Mouse (Mus musculus): ENCODE data around the gene Olfr601. TPM values are rescaled to one million over a fixed set of nuclear protein-coding genes. Genes with fewer than 3 reads are reported as not detected.
"Not testable (repeated sequence)": the region's sequence is repeated elsewhere in the genome, so short reads cannot be mapped to it uniquely, and the experiment has no call there.

Gene Olfr601
- total RNA-seq (2021) (not detected), polyA plus RNA-seq (2012; rRNA removed) (not detected in 2 replicates)
- long read RNA-seq, result 0 reads

GRCm38 (mm10) chr7:103362555-103362954 is at the start of gene Olfr601:
TSS of gene Olfr601 (minus strand) at chr7:103362655.
- no peak for DNase-seq

GRCm38 (mm10) chr7:103406521-103407055 is 44.1 kb upstream of the Olfr601 start:
- not testable (repeated sequence) for DNase-seq

DNA sequence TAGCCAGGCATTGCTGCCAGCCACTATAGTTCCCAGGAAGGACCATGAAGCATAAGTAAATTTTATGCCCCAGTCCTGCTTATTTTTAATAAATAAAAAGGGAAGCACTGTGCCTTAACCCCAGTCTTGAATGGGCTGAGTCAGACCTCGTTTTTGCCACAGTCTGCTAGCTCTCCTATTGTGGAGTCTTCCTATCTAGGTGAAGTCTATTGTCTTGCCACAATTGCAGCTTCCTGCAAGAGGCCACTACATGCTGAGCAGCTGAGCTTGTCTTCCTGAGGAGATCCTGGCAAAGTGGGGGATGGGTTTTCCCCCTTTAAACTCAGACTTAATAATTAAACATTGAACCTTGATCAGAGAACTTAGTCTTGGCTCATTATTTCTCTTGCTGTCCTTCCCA is 36.5 kb upstream of the Olfr601 start:
- no peak for DNase-seq

GRCm38 (mm10) chr7:103397758-103398157 is 35.3 kb upstream of the Olfr601 start:
- no peak for DNase-seq

GRCm38 (mm10) chr7:103386077-103386476 is 23.6 kb upstream of the Olfr601 start, which contains the start of gene Olfr603:
TSS of gene Olfr603 (minus strand) at chr7:103386177.
- DNase-seq, result no peak

DNA sequence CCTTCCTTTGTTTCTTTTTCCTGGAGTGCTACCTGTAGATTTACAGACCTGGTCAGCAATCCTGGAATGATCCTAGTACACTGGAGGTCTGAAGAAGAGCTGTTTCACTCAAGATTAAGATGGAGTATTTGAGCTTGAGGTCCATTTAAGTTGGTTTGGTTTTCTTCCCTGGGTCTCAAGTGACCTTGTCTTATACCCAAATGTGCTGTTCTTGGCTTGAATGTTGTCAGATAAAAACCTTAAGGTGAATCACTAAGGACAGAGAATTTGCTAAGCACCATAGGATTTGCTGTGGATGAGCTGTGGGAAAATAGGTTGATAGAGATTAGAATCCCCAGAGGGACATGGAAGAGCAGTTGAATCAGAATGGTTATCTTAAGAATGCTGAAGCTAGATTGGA is 12.9 kb downstream of the Olfr601 start, which contains the start of gene Olfr600:
Olfr600 (minus strand) TSS at position 101 of the 400 bp plus-strand sequence.
- DNase-seq, result no peak

DNA sequence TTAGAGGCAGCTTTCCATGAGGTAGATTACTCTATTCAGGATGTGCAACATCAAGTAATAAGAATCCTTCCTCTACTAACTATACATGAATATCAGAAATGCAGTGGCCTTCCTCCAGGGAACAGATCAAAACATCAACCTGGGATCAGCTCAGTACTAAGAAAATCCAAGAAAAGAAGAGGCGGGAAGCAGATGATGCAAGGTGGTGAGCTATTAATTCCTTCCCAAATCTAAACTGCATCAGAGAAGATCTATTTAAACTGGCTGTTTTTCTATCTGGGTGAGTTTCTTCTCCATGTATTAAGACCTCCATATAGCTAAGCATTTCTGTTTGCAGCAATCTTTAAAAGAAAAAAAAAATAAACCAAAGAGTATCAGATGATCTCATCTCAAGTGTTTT is 26.8 kb downstream of the Olfr601 start, which contains the start of gene Olfr599:
Olfr599 (plus strand) TSS at position 301 of the 400 bp plus-strand sequence.
- DNase-seq, result no peak

DNA sequence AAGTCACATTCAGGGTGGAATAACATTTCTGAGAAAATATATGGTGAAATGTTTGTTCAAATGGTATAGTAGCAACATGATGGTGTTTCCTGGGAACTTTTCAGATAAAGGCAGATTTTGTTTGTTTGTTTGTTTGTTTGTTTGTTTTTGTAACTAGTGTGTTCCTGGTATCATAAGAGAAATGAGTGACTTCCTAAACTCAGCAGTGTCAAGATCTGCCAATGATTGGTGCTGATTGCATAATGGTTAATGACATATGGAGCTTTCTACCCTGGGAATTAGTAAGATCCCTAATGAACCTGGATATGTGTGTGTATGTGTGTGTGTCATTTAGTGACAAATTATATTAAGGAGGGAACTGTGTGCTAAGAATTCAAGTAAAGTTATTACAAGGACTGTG is 39.2 kb downstream of the Olfr601 start, which contains the start of gene Olfr598:
Olfr598 (plus strand) TSS at position 301 of the 400 bp plus-strand sequence.
- DNase-seq, result no peak

- DNase-seq, result not testable (repeated sequence)
These were observed 46.4 kb downstream of the Olfr601 start, which contains the start of gene Olfr597 for GRCm38 (mm10) chr7:103316015-103316414. TSS of gene Olfr597 (plus strand) at chr7:103316315.

Other genes with a start within 250 kb of the Olfr601 start
- not detected for gene Olfr586, start 237.0 kb downstream of the Olfr601 start, total RNA-seq (2021)
- not detected in 2 replicates for gene Olfr586, start 237.0 kb downstream of the Olfr601 start, polyA plus RNA-seq (2012; rRNA removed)
- gene Olfr588-ps1, start 221.8 kb downstream of the Olfr601 start, total RNA-seq (2021), result not detected
- not detected in 2 replicates for gene Olfr588-ps1, start 221.8 kb downstream of the Olfr601 start, polyA plus RNA-seq (2012; rRNA removed)
- gene Olfr589, start 206.3 kb downstream of the Olfr601 start, total RNA-seq (2021), result not detected
- not detected in 2 replicates for gene Olfr589, start 206.3 kb downstream of the Olfr601 start, polyA plus RNA-seq (2012; rRNA removed)
- not detected for gene Olfr591, start 184.3 kb downstream of the Olfr601 start, total RNA-seq (2021)
- not detected in 2 replicates for gene Olfr591, start 184.3 kb downstream of the Olfr601 start, polyA plus RNA-seq (2012; rRNA removed)
- gene Olfr592, start 177.9 kb downstream of the Olfr601 start, total RNA-seq (2021), result not detected
- not detected in 2 replicates for gene Olfr592, start 177.9 kb downstream of the Olfr601 start, polyA plus RNA-seq (2012; rRNA removed)
- gene Olfr593, start 150.8 kb downstream of the Olfr601 start, total RNA-seq (2021), result not detected
- not detected in 2 replicates for gene Olfr593, start 150.8 kb downstream of the Olfr601 start, polyA plus RNA-seq (2012; rRNA removed)
- not detected for gene Olfr594, start 145.7 kb downstream of the Olfr601 start, total RNA-seq (2021)
- gene Olfr594, start 145.7 kb downstream of the Olfr601 start, polyA plus RNA-seq (2012; rRNA removed), result not detected in 2 replicates
- gene Usp17ld, start 110.2 kb downstream of the Olfr601 start, total RNA-seq (2021), result not detected
- not detected in 2 replicates for gene Usp17ld, start 110.2 kb downstream of the Olfr601 start, polyA plus RNA-seq (2012; rRNA removed)
- gene Olfr596, start 57.0 kb downstream of the Olfr601 start, total RNA-seq (2021), result not detected
- not detected in 2 replicates for gene Olfr596, start 57.0 kb downstream of the Olfr601 start, polyA plus RNA-seq (2012; rRNA removed)
- not detected for gene Olfr597, start 46.3 kb downstream of the Olfr601 start, total RNA-seq (2021)
- not detected in 2 replicates for gene Olfr597, start 46.3 kb downstream of the Olfr601 start, polyA plus RNA-seq (2012; rRNA removed)
- not detected for gene Olfr598, start 39.1 kb downstream of the Olfr601 start, total RNA-seq (2021)
- gene Olfr598, start 39.1 kb downstream of the Olfr601 start, polyA plus RNA-seq (2012; rRNA removed), result not detected in 2 replicates
- not detected for gene Olfr599, start 26.7 kb downstream of the Olfr601 start, total RNA-seq (2021)
- not detected in 2 replicates for gene Olfr599, start 26.7 kb downstream of the Olfr601 start, polyA plus RNA-seq (2012; rRNA removed)
- not detected for gene Olfr600, start 13.0 kb downstream of the Olfr601 start, total RNA-seq (2021)
- gene Olfr600, start 13.0 kb downstream of the Olfr601 start, polyA plus RNA-seq (2012; rRNA removed), result not detected in 2 replicates
- gene Olfr603, start 23.5 kb upstream of the Olfr601 start, total RNA-seq (2021), result not detected
- not detected in 2 replicates for gene Olfr603, start 23.5 kb upstream of the Olfr601 start, polyA plus RNA-seq (2012; rRNA removed)
- gene Usp17lc, start 52.4 kb upstream of the Olfr601 start, total RNA-seq (2021), result not detected
- not detected in 2 replicates for gene Usp17lc, start 52.4 kb upstream of the Olfr601 start, polyA plus RNA-seq (2012; rRNA removed)
- not detected for gene Olfr605, start 82.8 kb upstream of the Olfr601 start, total RNA-seq (2021)
- gene Olfr605, start 82.8 kb upstream of the Olfr601 start, polyA plus RNA-seq (2012; rRNA removed), result not detected in 2 replicates
- not detected for gene Olfr606, start 86.4 kb upstream of the Olfr601 start, total RNA-seq (2021)
- gene Olfr606, start 86.4 kb upstream of the Olfr601 start, polyA plus RNA-seq (2012; rRNA removed), result not detected in 2 replicates
- gene Olfr607, start 101.5 kb upstream of the Olfr601 start, total RNA-seq (2021), result not detected
- not detected in 2 replicates for gene Olfr607, start 101.5 kb upstream of the Olfr601 start, polyA plus RNA-seq (2012; rRNA removed)
- not detected for gene Olfr608, start 107.2 kb upstream of the Olfr601 start, total RNA-seq (2021)
- gene Olfr608, start 107.2 kb upstream of the Olfr601 start, polyA plus RNA-seq (2012; rRNA removed), result not detected in 2 replicates
- gene Olfr609, start 135.4 kb upstream of the Olfr601 start, total RNA-seq (2021), result not detected
- gene Olfr609, start 135.4 kb upstream of the Olfr601 start, polyA plus RNA-seq (2012; rRNA removed), result not detected in 2 replicates
- gene Olfr610, start 149.5 kb upstream of the Olfr601 start, total RNA-seq (2021), result not detected
- gene Olfr610, start 149.5 kb upstream of the Olfr601 start, polyA plus RNA-seq (2012; rRNA removed), result not detected in 2 replicates
- gene Olfr611, start 158.2 kb upstream of the Olfr601 start, total RNA-seq (2021), result not detected
- not detected in 2 replicates for gene Olfr611, start 158.2 kb upstream of the Olfr601 start, polyA plus RNA-seq (2012; rRNA removed)
- gene Olfr612, start 180.1 kb upstream of the Olfr601 start, total RNA-seq (2021), result not detected
- not detected in 2 replicates for gene Olfr612, start 180.1 kb upstream of the Olfr601 start, polyA plus RNA-seq (2012; rRNA removed)
- gene Olfr613, start 185.4 kb upstream of the Olfr601 start, total RNA-seq (2021), result not detected
- not detected in 2 replicates for gene Olfr613, start 185.4 kb upstream of the Olfr601 start, polyA plus RNA-seq (2012; rRNA removed)
- gene Olfr615, start 193.4 kb upstream of the Olfr601 start, total RNA-seq (2021), result not detected
- not detected in 2 replicates for gene Olfr615, start 193.4 kb upstream of the Olfr601 start, polyA plus RNA-seq (2012; rRNA removed)
- not detected for gene Olfr616, start 206.5 kb upstream of the Olfr601 start, total RNA-seq (2021)
- gene Olfr616, start 206.5 kb upstream of the Olfr601 start, polyA plus RNA-seq (2012; rRNA removed), result not detected in 2 replicates
- gene Olfr617, start 210.4 kb upstream of the Olfr601 start, total RNA-seq (2021), result not detected
- not detected in 2 replicates for gene Olfr617, start 210.4 kb upstream of the Olfr601 start, polyA plus RNA-seq (2012; rRNA removed)
- gene Olfr618, start 227.4 kb upstream of the Olfr601 start, total RNA-seq (2021), result not detected
- not detected in 2 replicates for gene Olfr618, start 227.4 kb upstream of the Olfr601 start, polyA plus RNA-seq (2012; rRNA removed)
- not detected for gene Olfr619, start 237.9 kb upstream of the Olfr601 start, total RNA-seq (2021)
- not detected in 2 replicates for gene Olfr619, start 237.9 kb upstream of the Olfr601 start, polyA plus RNA-seq (2012; rRNA removed)
- not detected for gene Olfr620, start 249.9 kb upstream of the Olfr601 start, total RNA-seq (2021)
- not detected in 2 replicates for gene Olfr620, start 249.9 kb upstream of the Olfr601 start, polyA plus RNA-seq (2012; rRNA removed)